Mouse (Mus musculus): Measurements from ENCODE around the gene Adh4. TPM values are rescaled to one million over a fixed set of nuclear protein-coding genes. Genes with fewer than 3 reads are reported as not detected.
"Not testable (repeated sequence)": the region's sequence is repeated elsewhere in the genome, so short reads cannot be mapped to it uniquely, and the experiment has no call there.

The Adh4 gene
- not detected in 2 replicates for polyA plus RNA-seq (2016; fragmentation: Nextera tagmentation; extraction: Ambion mirVana)

- 70% methylated on average over 6 of the region's 6 CpGs for WGBS
- no peak for ATAC-seq (ENCODE audit: low FRiP score)
- H3K27me3 ChIP-seq = no peaks in the 10 kb centered on the region
- no peaks in the 10 kb centered on the region for H3K36me3 ChIP-seq
- no peak within 1 kb of the TSS for H3K9ac ChIP-seq
- H3K4me1 ChIP-seq = no peaks in the 10 kb centered on the region
- H3K9me3 ChIP-seq (replicated peaks) = no peaks in the 10 kb centered on the region
- H3K4me2 ChIP-seq (replicated peaks) = no peak within 1 kb of the TSS
- H3K4me3 ChIP-seq = no peak within 1 kb of the TSS
- no peak within 1 kb of the TSS for H3K27ac ChIP-seq
Measured at GRCm38 (mm10) chr3:138415121-138415690, at the start of gene Adh4. Adh4 (plus strand) TSS chr3:138415466.

- H3K36me3 ChIP-seq = no peaks in the 10 kb centered on the region
- no peaks in the 10 kb centered on the region for H3K4me1 ChIP-seq
- no peak for ATAC-seq (ENCODE audit: low FRiP score)
- H3K4me2 ChIP-seq (replicated peaks) = no peak overlapping the region
- H3K9ac ChIP-seq = no peak overlapping the region
- 86% methylated on average over 2 of the region's 2 CpGs for WGBS
- no peak overlapping the region for H3K27ac ChIP-seq
- no peak overlapping the region for H3K4me3 ChIP-seq
- H3K9me3 ChIP-seq (replicated peaks) = no peaks in the 10 kb centered on the region
- H3K27me3 ChIP-seq = no peaks in the 10 kb centered on the region
Measured at GRCm38 (mm10) chr3:138366181-138366580, 49.1 kb upstream of the Adh4 start.

GRCm38 (mm10) chr3:138369546-138369945 lies 45.7 kb upstream of the Adh4 start:
- H3K4me2 ChIP-seq (replicated peaks) = no peak overlapping the region
- no peaks in the 10 kb centered on the region for H3K36me3 ChIP-seq
- no peaks in the 10 kb centered on the region for H3K9me3 ChIP-seq (replicated peaks)
- H3K4me1 ChIP-seq = no peaks in the 10 kb centered on the region
- no peak for ATAC-seq (ENCODE audit: low FRiP score)
- no peaks in the 10 kb centered on the region for H3K27me3 ChIP-seq
- H3K4me3 ChIP-seq = no peak overlapping the region
- no peak overlapping the region for H3K9ac ChIP-seq
- WGBS = 89% methylated on average over 1 of the region's 1 CpGs
- no peak overlapping the region for H3K27ac ChIP-seq

- not testable (repeated sequence) for H3K27ac ChIP-seq; ATAC-seq (ENCODE audit: low FRiP score); H3K4me3 ChIP-seq; H3K36me3 ChIP-seq; H3K9ac ChIP-seq; H3K9me3 ChIP-seq (replicated peaks); H3K4me1 ChIP-seq; H3K27me3 ChIP-seq; H3K4me2 ChIP-seq (replicated peaks)
- 74% methylated on average over 4 of the region's 4 CpGs for WGBS
Measured at GRCm38 (mm10) chr3:138370289-138370688, 45.0 kb upstream of the Adh4 start.

GRCm38 (mm10) chr3:138373920-138374319 lies 41.3 kb upstream of the Adh4 start:
- no peak for ATAC-seq (ENCODE audit: low FRiP score)
- Histone ChIP-seq H3K9me3 (replicated peaks) (no peaks in the 10 kb centered on the region), H3K9ac (no peak overlapping the region), H3K4me3 (no peak overlapping the region), H3K36me3 (no peaks in the 10 kb centered on the region), H3K4me2 (replicated peaks) (no peak overlapping the region), H3K4me1 (no peaks in the 10 kb centered on the region), H3K27ac (no peak overlapping the region), H3K27me3 (no peaks in the 10 kb centered on the region)
- 71% methylated on average over 4 of the region's 4 CpGs for WGBS

- no peak for ATAC-seq (ENCODE audit: low FRiP score)
- no peaks in the 10 kb centered on the region for H3K4me1 ChIP-seq
Measured at GRCm38 (mm10) chr3:138375148-138375547, 40.1 kb upstream of the Adh4 start.

GRCm38 (mm10) chr3:138381133-138381532 lies 34.1 kb upstream of the Adh4 start:
- H3K27me3 ChIP-seq = no peaks in the 10 kb centered on the region
- H3K4me2 ChIP-seq (replicated peaks) = no peak overlapping the region
- no peak for ATAC-seq (ENCODE audit: low FRiP score)
- no peaks in the 10 kb centered on the region for H3K4me1 ChIP-seq
- H3K9me3 ChIP-seq (replicated peaks) = no peaks in the 10 kb centered on the region
- 30% methylated on average over 3 of the region's 3 CpGs for WGBS
- no peak overlapping the region for H3K4me3 ChIP-seq
- no peak overlapping the region for H3K9ac ChIP-seq
- no peak overlapping the region for H3K27ac ChIP-seq
- no peaks in the 10 kb centered on the region for H3K36me3 ChIP-seq

More at GRCm38 (mm10) chr3:138375148-138375547, 40.1 kb upstream of the Adh4 start:
- no peak overlapping the region for H3K4me2 ChIP-seq (replicated peaks)
- H3K27me3 ChIP-seq = no peaks in the 10 kb centered on the region
- no peaks in the 10 kb centered on the region for H3K36me3 ChIP-seq
- no peaks in the 10 kb centered on the region for H3K9me3 ChIP-seq (replicated peaks)
- H3K4me3 ChIP-seq = no peak overlapping the region
- H3K9ac ChIP-seq = no peak overlapping the region
- no peak overlapping the region for H3K27ac ChIP-seq
- 82% methylated on average over 2 of the region's 2 CpGs for WGBS

- no peak overlapping the region for H3K4me3 ChIP-seq
- no peaks in the 10 kb centered on the region for H3K9me3 ChIP-seq (replicated peaks)
- H3K27me3 ChIP-seq = no peaks in the 10 kb centered on the region
- no peaks in the 10 kb centered on the region for H3K4me1 ChIP-seq
- no peak overlapping the region for H3K27ac ChIP-seq
- H3K9ac ChIP-seq = no peak overlapping the region
- no peaks in the 10 kb centered on the region for H3K36me3 ChIP-seq
- 88% methylated on average over 6 of the region's 6 CpGs for WGBS
- ATAC-seq (ENCODE audit: low FRiP score) = no peak
- H3K4me2 ChIP-seq (replicated peaks) = no peak overlapping the region
Measured at GRCm38 (mm10) chr3:138387155-138387554, 28.1 kb upstream of the Adh4 start.

GRCm38 (mm10) chr3:138404872-138405271 lies 10.4 kb upstream of the Adh4 start:
- WGBS = 80% methylated on average over 3 of the region's 3 CpGs
- Histone ChIP-seq H3K36me3 (no peaks in the 10 kb centered on the region), H3K4me2 (replicated peaks) (no peak overlapping the region)

GRCm38 (mm10) chr3:138405341-138405740 lies 9.9 kb upstream of the Adh4 start:
- no peak overlapping the region for H3K4me3 ChIP-seq
- no peaks in the 10 kb centered on the region for H3K4me1 ChIP-seq
- no peak overlapping the region for H3K4me2 ChIP-seq (replicated peaks)
- no peaks in the 10 kb centered on the region for H3K27me3 ChIP-seq
- no peak overlapping the region for H3K9ac ChIP-seq
- no peaks in the 10 kb centered on the region for H3K36me3 ChIP-seq
- no peak overlapping the region for H3K27ac ChIP-seq
- ATAC-seq (ENCODE audit: low FRiP score) = no peak
- no peaks in the 10 kb centered on the region for H3K9me3 ChIP-seq (replicated peaks)
- 48% methylated on average over 3 of the region's 3 CpGs for WGBS

More at GRCm38 (mm10) chr3:138404872-138405271, 10.4 kb upstream of the Adh4 start:
- Histone ChIP-seq H3K4me1 (no peaks in the 10 kb centered on the region), H3K9me3 (replicated peaks) (no peaks in the 10 kb centered on the region), H3K9ac (no peak overlapping the region), H3K4me3 (no peak overlapping the region), H3K27me3 (no peaks in the 10 kb centered on the region), H3K27ac (no peak overlapping the region)
- ATAC-seq (ENCODE audit: low FRiP score) = no peak

- Histone ChIP-seq H3K27me3 (no peaks in the 10 kb centered on the region), H3K9ac (no peak overlapping the region), H3K36me3 (no peaks in the 10 kb centered on the region), H3K4me1 (no peaks in the 10 kb centered on the region), H3K4me2 (replicated peaks) (no peak overlapping the region), H3K9me3 (replicated peaks) (no peaks in the 10 kb centered on the region), H3K4me3 (no peak overlapping the region), H3K27ac (no peak overlapping the region)
- ATAC-seq (ENCODE audit: low FRiP score) = no peak
- 85% methylated on average over 7 of the region's 7 CpGs for WGBS
Measured at GRCm38 (mm10) chr3:138405840-138406239, 9.4 kb upstream of the Adh4 start.

GRCm38 (mm10) chr3:138407920-138408319 lies 7.3 kb upstream of the Adh4 start:
- ATAC-seq (ENCODE audit: low FRiP score) = no peak
- H3K27ac ChIP-seq = no peak overlapping the region
- no peaks in the 10 kb centered on the region for H3K27me3 ChIP-seq
- WGBS = 90% methylated on average over 1 of the region's 1 CpGs
- no peak overlapping the region for H3K9ac ChIP-seq
- no peaks in the 10 kb centered on the region for H3K9me3 ChIP-seq (replicated peaks)
- no peak overlapping the region for H3K4me3 ChIP-seq
- H3K4me2 ChIP-seq (replicated peaks) = no peak overlapping the region
- no peaks in the 10 kb centered on the region for H3K4me1 ChIP-seq
- H3K36me3 ChIP-seq = no peaks in the 10 kb centered on the region

GRCm38 (mm10) chr3:138409585-138409984 lies 5.7 kb upstream of the Adh4 start:
- Histone ChIP-seq H3K9ac (no peak overlapping the region), H3K36me3 (no peaks in the 10 kb centered on the region), H3K4me1 (no peaks in the 10 kb centered on the region), H3K27ac (no peak overlapping the region), H3K27me3 (no peaks in the 10 kb centered on the region), H3K4me2 (replicated peaks) (no peak overlapping the region), H3K4me3 (no peak overlapping the region), H3K9me3 (replicated peaks) (no peaks in the 10 kb centered on the region)
- no peak for ATAC-seq (ENCODE audit: low FRiP score)
- 90% methylated on average over 1 of the region's 1 CpGs for WGBS
